Mouse (Mus musculus) olfactory bulb, adult 2 months (tissue): ENCODE results near the gene Morc3.

ENCODE experiments used
- CTCF ChIP-seq: fragments of 200-500 bp; IDR thresholded peaks from 2 replicates; pipeline ENCODE4 v1.5.1; 2012; ENCODE audit warnings: low read depth, mild to moderate bottlenecking, low read length, moderate library complexity; ENCODE audit not compliant: insufficient read depth
- POLR2A ChIP-seq: fragments of 200-500 bp; IDR thresholded peaks from 2 replicates; pipeline ENCODE4 v1.6.1; 2012; ENCODE audit warnings: mild to moderate bottlenecking, low read depth, low read length, moderate library complexity; ENCODE audit not compliant: insufficient read depth

- no peak for TF ChIP-seq POLR2A
- no peak for TF ChIP-seq CTCF
Measured at GRCm38 (mm10) chr16:93834076-93834475, 2.2 kb downstream of the Morc3 start.
